Mouse (Mus musculus): ENCODE results near the gene Hoxd10. TPM values are rescaled to one million over a fixed set of nuclear protein-coding genes. Genes with fewer than 3 reads are reported as not detected.

The Hoxd10 gene
- polyA plus RNA-seq, 1 experiment from 2014 or later: 0.34 TPM

DNA sequence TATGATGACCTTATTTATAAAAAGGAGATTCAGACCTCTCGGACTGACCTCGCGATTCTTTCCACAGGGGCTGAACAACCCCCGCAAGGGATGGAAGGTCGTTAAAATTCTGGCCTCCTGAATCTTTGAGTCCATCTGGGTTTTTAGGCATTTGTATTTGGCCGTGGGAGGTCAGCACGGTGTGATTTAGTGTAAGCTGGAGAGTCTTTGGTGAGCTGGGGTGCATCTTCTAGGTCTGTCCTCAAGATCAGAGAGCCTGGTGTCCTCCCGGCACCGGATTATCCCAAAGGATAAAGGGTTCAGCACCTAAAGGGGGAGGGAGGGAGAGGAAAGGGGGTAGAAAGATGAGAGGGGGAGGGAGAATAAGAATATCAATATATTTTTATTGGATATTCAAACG is 11.6 kb downstream of the Hoxd10 start:
- no peak overlapping the region for H3K27ac ChIP-seq
- 7% methylated on average over 10 of the region's 10 CpGs for WGBS
- H3K36me3 ChIP-seq: no peaks in the 10 kb centered on the region
- no peak overlapping the region for H3K4me2 ChIP-seq
- H3K9me3 ChIP-seq: no peaks in the 10 kb centered on the region
- H3K27me3 ChIP-seq: peaks cover 98% of the 10 kb centered on the region
- peaks cover 19% of the 10 kb centered on the region for H3K4me1 ChIP-seq
- H3K4me3 ChIP-seq: no peak overlapping the region
- no peak for ATAC-seq (ENCODE audit: borderline replicate concordance, extremely low read depth, low FRiP score, low TSS enrichment)
- H3K9ac ChIP-seq: no peak overlapping the region

DNA sequence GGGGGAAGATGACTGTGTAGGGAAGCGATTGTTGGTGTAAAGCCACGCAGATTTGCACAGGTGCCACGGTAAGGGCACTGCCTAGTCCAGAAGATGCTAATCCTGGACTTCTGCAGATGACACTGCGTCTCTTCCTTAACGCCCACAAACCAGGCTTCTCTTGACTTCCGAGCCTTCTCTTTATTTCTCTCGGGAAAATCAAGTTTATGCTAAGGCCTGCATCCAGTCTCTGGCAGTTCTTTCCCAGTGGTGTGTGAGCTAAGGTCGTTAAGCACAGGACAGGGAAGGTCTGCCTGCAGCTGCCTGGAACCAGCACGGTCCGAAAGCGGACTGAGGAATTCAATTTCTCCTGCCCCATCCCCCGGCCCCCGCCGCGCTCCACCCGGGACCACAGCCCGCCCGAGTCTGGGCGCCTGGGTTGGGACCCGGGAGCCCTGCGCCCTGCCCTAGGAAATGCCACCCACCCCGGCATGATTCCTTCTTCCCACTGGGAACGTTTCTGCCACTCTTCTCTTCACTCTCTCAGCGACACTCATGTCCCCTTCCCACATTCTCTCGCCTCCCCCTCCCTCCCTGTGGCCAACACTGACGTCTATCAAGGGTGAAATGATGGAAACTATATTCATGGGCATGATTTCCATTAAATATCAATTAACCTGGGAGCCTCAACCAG is 12.1 kb downstream of the Hoxd10 start:
- Histone ChIP-seq H3K27ac (no peak overlapping the region), H3K4me1 (peaks cover 16% of the 10 kb centered on the region), H3K4me2 (no peak overlapping the region), H3K4me3 (peak overlapping the region; percentile 46; the same call in 1 of the 2 replicates), H3K9me3 (no peaks in the 10 kb centered on the region), H3K9ac (no peak overlapping the region), H3K36me3 (no peaks in the 10 kb centered on the region), H3K27me3 (peaks cover 98% of the 10 kb centered on the region)
- 5% methylated on average over 26 of the region's 26 CpGs for WGBS
- no peak for ATAC-seq (ENCODE audit: borderline replicate concordance, extremely low read depth, low FRiP score, low TSS enrichment)

DNA sequence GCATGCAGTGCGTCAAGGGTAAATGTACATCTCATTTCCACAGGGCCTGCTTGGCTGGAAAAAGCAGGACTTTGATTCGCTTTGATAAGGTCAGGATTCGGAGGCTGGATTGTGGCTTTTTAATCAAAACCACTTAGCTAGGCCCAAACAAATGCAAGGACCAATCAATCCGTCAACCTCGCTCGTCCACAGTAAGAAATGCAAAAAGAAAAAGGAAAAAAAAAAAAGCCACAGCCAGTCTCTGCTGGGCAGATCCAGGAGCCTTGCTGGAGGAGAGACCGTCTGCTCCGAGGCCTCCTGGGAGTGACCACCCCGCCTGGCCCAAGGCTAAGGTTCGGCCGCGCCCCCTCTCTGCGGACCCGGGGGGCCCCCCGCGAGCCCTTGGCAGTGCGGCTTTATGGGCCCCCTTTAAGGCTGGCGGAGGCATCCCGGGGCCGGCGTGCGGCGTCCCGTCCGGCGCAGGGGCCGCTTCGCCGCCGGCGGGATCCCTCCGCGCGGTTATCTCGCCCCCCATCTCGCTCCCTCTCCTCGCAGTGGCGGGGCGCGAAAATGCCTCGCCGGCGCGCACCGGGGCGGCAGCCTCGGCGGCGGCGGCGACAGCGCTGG is 12.8 kb downstream of the Hoxd10 start, which contains the start of gene Hoxd8:
TSS of gene Hoxd8 (plus strand) at position 223 of the 606 bp plus-strand sequence.
- H3K27ac ChIP-seq: no peak within 1 kb of the TSS

DNA sequence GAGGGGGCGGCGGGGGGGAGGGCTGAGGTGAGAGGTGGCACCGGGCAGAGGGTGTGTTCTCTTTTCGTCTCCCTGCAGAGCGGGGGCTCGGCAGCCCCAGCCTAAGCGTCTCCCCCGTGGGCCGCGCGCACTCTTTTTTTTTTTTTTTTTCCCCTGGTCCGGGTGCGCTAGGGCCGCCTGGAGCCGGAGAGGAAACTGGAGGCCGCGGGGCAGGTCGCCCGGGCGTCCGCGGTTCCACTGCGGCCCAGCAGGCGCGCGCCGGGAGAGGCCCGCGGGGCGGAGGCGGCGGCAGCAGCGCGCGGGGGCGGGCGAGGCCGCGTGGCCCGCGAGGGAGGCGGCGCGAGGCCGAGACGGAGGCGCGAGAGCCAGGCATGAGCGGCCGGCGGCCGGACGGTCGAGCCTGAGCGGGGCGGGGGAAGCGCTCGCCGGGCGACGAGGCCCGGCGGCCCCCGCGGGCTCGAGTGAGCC is 13.3 kb downstream of the Hoxd10 start:
- no peaks in the 10 kb centered on the region for H3K9me3 ChIP-seq
- peak overlapping the region; percentile 46 for H3K4me3 ChIP-seq
- H3K4me1 ChIP-seq: peaks cover 16% of the 10 kb centered on the region
- peak overlapping the region; percentile 83 for H3K4me2 ChIP-seq
- H3K27me3 ChIP-seq: peaks cover 98% of the 10 kb centered on the region
- WGBS: 0% methylated on average over 6 of the region's 66 CpGs
- H3K36me3 ChIP-seq: no peaks in the 10 kb centered on the region
- peak; percentile 44; the same call in 1 of the 2 replicates for ATAC-seq (ENCODE audit: borderline replicate concordance, extremely low read depth, low FRiP score, low TSS enrichment)
- H3K9ac ChIP-seq: no peak overlapping the region
- H3K27ac ChIP-seq: no peak overlapping the region

More for the DNA sequence above, 12.8 kb downstream of the Hoxd10 start, which contains the start of gene Hoxd8:
- Histone ChIP-seq H3K9ac (no peak within 1 kb of the TSS), H3K4me2 (peak within 1 kb of the TSS; percentile 83), H3K36me3 (no peaks in the 10 kb centered on the region), H3K9me3 (no peaks in the 10 kb centered on the region), H3K27me3 (peaks cover 98% of the 10 kb centered on the region), H3K4me3 (peak within 1 kb of the TSS; percentile 46), H3K4me1 (peaks cover 16% of the 10 kb centered on the region)
- peak; percentile 20; the same call in 1 of the 2 replicates for ATAC-seq (ENCODE audit: borderline replicate concordance, extremely low read depth, low FRiP score, low TSS enrichment)
- under 1% methylated on average over 50 of the region's 52 CpGs for WGBS

DNA sequence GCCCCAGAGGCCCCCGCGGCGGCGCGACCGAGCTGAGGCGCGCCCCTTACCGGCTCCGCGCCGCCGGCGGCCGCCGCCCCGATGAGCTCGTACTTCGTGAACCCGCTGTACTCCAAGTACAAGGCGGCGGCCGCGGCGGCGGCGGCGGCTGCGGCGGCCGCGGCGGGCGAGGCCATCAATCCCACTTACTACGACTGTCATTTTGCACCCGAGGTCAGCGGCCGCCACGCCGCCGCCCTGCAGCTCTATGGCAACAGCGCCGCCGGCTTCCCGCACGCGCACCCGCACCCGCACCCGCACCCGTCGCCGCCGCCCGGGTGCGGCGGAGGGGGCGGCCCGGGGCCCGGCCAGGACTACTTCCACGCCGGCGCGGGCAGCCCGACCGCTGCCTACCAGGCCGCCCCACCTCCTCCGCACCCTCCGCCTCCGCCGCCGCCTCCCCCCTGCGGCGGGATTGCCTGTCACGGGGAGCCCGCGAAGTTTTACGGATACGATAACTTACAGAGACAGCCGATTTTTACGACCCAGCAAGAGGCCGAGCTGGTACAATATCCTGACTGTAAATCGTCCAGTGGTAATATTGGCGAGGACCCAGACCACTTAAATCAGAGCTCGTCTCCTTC is 13.9 kb downstream of the Hoxd10 start:
- Histone ChIP-seq H3K27me3 (peaks cover 98% of the 10 kb centered on the region), H3K4me3 (peak overlapping the region; percentile 46)
- peak; percentile 58; the same call in 1 of the 2 replicates for ATAC-seq (ENCODE audit: borderline replicate concordance, extremely low read depth, low FRiP score, low TSS enrichment)

DNA sequence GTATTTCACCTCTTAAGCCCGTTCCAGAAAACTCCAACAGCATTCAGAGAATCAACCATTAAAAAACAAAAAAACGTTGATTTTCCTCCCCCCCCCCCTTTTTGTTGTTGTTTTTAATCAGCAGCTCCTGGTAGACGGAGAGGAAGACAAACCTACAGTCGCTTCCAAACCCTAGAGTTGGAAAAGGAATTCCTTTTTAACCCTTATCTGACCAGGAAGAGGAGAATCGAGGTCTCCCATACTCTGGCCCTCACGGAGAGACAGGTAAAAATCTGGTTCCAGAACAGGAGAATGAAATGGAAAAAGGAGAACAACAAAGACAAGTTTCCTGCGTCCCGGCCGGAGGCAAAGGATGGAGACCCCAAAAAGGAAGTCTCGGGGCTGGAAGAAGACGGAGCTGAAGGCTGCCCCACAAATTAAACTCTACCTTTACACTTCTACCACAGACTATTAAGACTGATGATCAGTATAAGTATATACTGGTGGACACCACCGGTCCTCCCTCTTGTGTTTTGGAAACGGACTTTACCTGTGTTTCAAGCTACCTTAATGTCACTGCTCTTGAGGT is 14.8 kb downstream of the Hoxd10 start:
- no peak overlapping the region for H3K27ac ChIP-seq
- 2% methylated on average over 13 of the region's 13 CpGs for whole genome bisulfite sequencing
- H3K27me3 ChIP-seq: peaks cover 98% of the 10 kb centered on the region
- no peak overlapping the region for H3K4me3 ChIP-seq
- H3K36me3 ChIP-seq: no peaks in the 10 kb centered on the region
- ATAC-seq (ENCODE audit: borderline replicate concordance, extremely low read depth, low FRiP score, low TSS enrichment): no peak
- no peaks in the 10 kb centered on the region for H3K9me3 ChIP-seq
- no peak overlapping the region for H3K4me2 ChIP-seq
- H3K9ac ChIP-seq: no peak overlapping the region
- peaks cover 16% of the 10 kb centered on the region for H3K4me1 ChIP-seq

More for the DNA sequence above, 13.9 kb downstream of the Hoxd10 start:
- Histone ChIP-seq H3K36me3 (no peaks in the 10 kb centered on the region), H3K27ac (no peak overlapping the region), H3K9me3 (no peaks in the 10 kb centered on the region), H3K4me1 (peaks cover 16% of the 10 kb centered on the region), H3K9ac (no peak overlapping the region), H3K4me2 (peak overlapping the region; percentile 83)
- WGBS: 2% methylated on average over 59 of the region's 85 CpGs

- H3K4me1 ChIP-seq: peaks cover 24% of the 10 kb centered on the region
- H3K9me3 ChIP-seq: no peaks in the 10 kb centered on the region
- H3K4me2 ChIP-seq: no peak overlapping the region
- 10% methylated on average over 7 of the region's 7 CpGs for WGBS
- no peak overlapping the region for H3K27ac ChIP-seq
- H3K27me3 ChIP-seq: peaks cover 99% of the 10 kb centered on the region
- ATAC-seq (ENCODE audit: borderline replicate concordance, extremely low read depth, low FRiP score, low TSS enrichment): no peak
- no peak overlapping the region for H3K9ac ChIP-seq
- H3K4me3 ChIP-seq: no peak overlapping the region
- H3K36me3 ChIP-seq: no peaks in the 10 kb centered on the region
These were observed 15.9 kb downstream of the Hoxd10 start for GRCm38 (mm10) chr2:74707599-74707998.

DNA sequence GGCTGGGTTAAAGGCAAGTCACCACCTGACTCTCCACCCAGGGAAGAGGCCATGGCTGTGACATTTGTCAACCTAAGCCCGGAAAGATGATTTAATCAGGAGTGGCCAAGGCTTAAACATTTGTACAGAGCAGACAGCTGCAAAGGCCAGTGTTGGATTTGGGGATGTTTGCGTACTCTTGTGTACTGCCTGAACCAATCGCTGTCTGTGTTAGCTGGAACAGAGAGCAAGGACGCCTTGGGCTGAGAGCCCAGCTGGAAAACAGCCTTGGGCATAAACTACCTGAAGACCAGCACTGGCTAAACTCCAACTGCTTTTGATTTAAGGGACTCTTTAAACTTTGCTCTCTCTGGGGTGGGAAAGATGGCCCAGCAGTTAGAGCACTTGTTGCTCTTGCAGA is 17.0 kb downstream of the Hoxd10 start:
- Histone ChIP-seq H3K36me3 (no peaks in the 10 kb centered on the region), H3K4me3 (no peak overlapping the region), H3K27me3 (peaks cover 99% of the 10 kb centered on the region), H3K4me1 (peaks cover 24% of the 10 kb centered on the region), H3K4me2 (no peak overlapping the region), H3K27ac (no peak overlapping the region), H3K9me3 (no peaks in the 10 kb centered on the region), H3K9ac (no peak overlapping the region)
- WGBS: 10% methylated on average over 4 of the region's 4 CpGs
- ATAC-seq (ENCODE audit: borderline replicate concordance, extremely low read depth, low FRiP score, low TSS enrichment): no peak

GRCm38 (mm10) chr2:74709465-74710419 is 18.0 kb downstream of the Hoxd10 start:
- Histone ChIP-seq H3K4me1 (peaks cover 21% of the 10 kb centered on the region), H3K27ac (no peak overlapping the region), H3K36me3 (no peaks in the 10 kb centered on the region), H3K4me2 (no peak overlapping the region), H3K27me3 (peaks cover 99% of the 10 kb centered on the region), H3K9ac (no peak overlapping the region), H3K9me3 (no peaks in the 10 kb centered on the region), H3K4me3 (no peak overlapping the region)
- no peak for ATAC-seq (ENCODE audit: borderline replicate concordance, extremely low read depth, low FRiP score, low TSS enrichment)
- WGBS: 5% methylated on average over 5 of the region's 5 CpGs

- H3K9ac ChIP-seq: no peak overlapping the region
- no peak overlapping the region for H3K4me3 ChIP-seq
- H3K27me3 ChIP-seq: peaks cover 99% of the 10 kb centered on the region
- no peaks in the 10 kb centered on the region for H3K9me3 ChIP-seq
- no peak overlapping the region for H3K4me2 ChIP-seq
- 1% methylated on average over 16 of the region's 16 CpGs for whole genome bisulfite sequencing
- no peak for ATAC-seq (ENCODE audit: borderline replicate concordance, extremely low read depth, low FRiP score, low TSS enrichment)
- H3K4me1 ChIP-seq: peaks cover 16% of the 10 kb centered on the region; the same call in 1 of the 2 replicates
- no peak overlapping the region for H3K27ac ChIP-seq
- H3K36me3 ChIP-seq: no peaks in the 10 kb centered on the region
These were observed 19.3 kb downstream of the Hoxd10 start for GRCm38 (mm10) chr2:74710929-74711543.

Measured in lung, embryonic 15.5 days (tissue).